Mouse (Mus musculus) heart, adult 2 months (tissue): Measurements from ENCODE around the gene Grik4.

Source experiments
- CTCF ChIP-seq: fragments of 200-600 bp; IDR thresholded peaks from 2 replicates; pipeline ENCODE4 v1.8.1; 2022; ENCODE audit warnings: antibody characterized with exemption, mild to moderate bottlenecking, moderate library complexity
- POLR2A ChIP-seq: fragments of 200-500 bp; IDR thresholded peaks from 2 replicates; pipeline ENCODE4 v1.6.1; 2011; ENCODE audit warnings: mild to moderate bottlenecking, low read depth, low read length, control low read depth; ENCODE audit not compliant: insufficient read depth

- TF ChIP-seq CTCF: no peak
- TF ChIP-seq POLR2A: no peak
Observed at GRCm38 (mm10) chr9:42631479-42631878, 312.8 kb downstream of the Grik4 start.
